Mouse (Mus musculus) right cerebral cortex, postnatal 4 days (tissue): ENCODE results near the gene Snx3.

Source experiments
- DNase-seq: peaks from one replicate; pipeline ENCODE4 v3.0.0-alpha.2; 2022

Snx3 gene

DNA sequence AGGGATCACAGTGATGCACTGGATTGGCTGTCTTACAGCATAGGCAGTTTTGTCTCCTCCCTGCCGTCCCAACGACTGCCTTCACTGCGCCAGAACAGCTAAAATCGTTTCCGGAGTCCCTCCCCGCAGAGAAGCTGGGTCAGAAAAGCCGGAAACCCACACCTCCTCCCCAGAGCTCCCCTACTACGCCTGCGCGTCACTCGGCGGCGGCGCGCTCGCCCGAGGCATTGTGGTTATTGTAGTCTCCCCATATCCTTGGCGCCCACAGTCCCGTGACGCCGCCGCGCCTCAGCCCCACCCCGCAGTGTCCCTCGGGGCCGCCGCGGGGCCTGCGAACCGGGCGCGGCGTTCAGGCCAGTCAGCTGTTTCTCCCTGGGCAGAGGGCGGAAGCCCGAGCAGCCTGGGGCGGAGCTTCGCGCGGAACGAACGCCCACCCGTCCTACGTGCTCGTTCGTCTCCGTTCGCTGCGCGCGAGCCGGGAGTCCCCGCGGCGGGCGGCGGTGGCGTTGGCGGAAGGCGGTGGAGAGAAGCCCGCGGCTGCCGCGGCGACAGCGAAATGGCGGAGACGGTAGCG lies at the start of gene Snx3:
TSS of gene Snx3 (plus strand) at position 256 of the 574 bp plus-strand sequence.
- peak; percentile 91 for DNase-seq

GRCm38 (mm10) chr10:42454266-42454665 lies 47.6 kb upstream of the Snx3 start:
- no peak for DNase-seq

DNA sequence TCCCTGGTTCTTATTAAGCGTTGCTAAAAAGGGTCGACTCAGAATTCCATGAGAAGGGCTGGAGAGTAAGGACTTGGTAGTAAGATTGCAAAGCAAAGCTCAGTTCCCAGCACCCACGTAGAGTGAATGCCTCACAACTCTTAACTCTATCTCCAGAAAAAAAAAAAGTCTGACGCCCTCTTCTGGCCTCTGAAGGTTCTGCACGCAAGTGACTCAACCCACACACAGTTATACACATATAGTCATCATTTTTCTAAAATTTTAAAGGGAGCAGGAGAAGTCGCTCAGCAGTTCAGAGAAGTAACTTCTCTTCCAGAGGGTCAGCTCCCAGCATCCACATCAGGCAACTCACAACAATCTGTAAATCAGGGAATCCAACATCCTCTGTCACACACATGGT lies 47.1 kb upstream of the Snx3 start:
- no peak for DNase-seq

DNA sequence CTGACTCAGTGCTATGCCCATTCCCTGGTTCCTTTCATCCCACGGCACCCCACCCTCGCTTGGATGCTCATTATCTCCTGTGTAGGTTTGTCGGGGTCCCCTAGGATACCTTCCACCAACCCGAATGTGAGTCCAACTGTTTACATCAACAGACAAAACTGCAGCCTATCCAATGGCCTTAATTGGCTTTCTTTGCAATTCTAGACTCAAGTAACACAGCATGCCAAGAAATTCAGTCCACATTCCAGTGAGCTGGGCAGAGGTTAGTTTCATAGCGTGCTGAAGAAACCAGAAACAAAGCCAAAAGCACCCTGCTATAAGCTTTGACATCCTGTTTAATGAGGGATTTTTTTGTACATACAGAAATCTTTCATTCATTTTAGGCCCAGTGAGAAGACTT lies 45.8 kb upstream of the Snx3 start:
- DNase-seq, result no peak

GRCm38 (mm10) chr10:42457557-42458191 lies 44.2 kb upstream of the Snx3 start:
- DNase-seq, result no peak

DNA sequence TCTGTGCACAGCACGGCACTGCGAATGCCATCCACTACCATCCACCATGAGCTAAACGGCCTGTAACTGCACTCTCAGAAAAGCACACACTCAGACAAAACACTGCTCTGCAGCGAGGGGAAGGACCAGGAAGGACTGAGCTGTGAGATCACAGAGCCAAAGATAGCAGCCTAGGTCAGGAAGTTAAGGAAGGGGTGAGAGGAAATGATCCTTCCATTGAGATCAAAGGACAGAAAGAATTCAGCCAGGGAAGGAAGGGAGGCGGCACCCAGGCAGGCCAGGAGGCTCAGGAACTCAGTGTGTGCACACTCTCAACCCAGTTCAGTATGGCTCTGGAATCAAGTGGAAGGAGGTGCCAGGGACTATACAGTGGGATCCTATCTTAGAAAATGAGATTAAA lies 37.6 kb upstream of the Snx3 start:
- no peak for DNase-seq

DNA sequence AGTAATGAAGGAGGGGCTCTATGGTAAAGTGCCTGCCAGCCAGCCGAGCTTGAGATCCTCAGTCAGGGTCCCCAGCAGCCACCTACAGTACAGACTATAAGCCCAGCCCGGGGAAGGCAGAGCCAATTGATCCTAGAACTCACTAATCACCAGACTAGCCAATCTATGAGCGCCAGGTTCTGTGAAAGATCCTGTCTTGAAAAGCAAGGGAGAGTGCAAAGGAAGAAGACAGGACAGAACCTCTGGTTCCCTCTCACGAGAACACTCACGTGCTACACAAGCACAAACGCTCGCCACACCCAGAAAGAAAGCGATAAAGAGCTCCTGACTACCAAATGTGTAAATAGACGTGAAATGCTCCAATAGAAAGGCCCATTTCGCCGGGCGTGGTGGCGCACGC lies 37.0 kb upstream of the Snx3 start:
- DNase-seq, result no peak

DNA sequence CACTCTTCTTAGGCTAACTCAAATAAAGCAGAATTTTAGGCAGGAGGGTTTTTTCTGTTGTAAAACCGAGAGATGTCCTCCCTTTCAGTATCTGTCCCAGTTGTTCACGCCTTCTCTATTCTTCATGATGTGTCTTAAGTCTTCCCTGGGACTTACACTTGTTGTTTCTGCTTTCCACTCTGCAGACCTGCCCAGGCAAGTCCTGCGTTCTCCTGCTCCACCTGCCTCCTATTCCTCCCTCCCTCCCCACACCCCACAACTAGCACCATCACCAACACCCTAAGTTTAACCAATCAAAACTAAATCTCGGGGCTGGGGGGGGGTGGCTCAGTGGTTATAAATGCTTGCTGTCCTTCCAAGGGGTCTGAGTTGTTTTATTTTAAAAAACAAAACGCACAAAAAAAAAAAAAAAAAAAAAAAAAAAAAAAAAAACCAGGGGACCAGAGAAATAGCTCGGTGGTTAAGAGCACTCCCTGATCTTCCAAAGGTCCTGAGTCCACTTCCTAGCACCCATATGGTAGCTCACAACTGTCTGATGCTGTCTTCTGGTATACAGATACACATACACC lies 26.8 kb upstream of the Snx3 start:
- no peak for DNase-seq

DNA sequence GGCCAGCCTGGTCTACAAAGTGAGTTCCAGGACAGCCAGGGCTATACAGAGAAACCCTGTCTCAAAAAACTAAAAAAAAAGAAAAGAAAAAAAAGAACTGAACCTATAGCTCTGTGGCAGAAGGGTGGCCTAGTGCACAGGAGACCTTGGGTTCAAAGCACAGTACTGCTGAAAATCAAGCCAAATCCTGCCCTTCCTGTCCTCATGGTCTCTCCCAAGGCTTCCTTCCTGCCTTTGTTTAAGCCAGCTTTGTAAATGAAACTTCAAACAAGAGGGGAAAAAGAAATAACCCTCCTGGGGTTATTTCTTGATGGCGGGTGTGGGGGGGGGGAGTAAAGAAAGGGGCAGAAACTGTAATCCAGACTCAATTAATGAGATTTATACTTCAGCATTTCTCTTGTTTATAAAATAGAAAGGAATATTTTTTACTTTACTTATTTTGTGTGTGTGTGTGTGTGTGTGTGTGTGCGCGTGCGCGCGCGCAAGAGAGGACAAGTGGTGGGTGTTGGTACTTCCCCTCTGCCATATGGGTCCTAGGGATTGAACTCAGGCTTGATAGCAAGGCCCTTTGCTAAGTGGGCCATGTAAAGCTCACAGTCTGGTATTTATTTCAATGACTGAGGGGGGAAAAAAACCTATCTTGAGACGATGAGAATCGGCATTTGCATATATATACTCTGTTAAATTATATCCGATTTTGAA lies 24.9 kb upstream of the Snx3 start:
- no peak for DNase-seq

DNA sequence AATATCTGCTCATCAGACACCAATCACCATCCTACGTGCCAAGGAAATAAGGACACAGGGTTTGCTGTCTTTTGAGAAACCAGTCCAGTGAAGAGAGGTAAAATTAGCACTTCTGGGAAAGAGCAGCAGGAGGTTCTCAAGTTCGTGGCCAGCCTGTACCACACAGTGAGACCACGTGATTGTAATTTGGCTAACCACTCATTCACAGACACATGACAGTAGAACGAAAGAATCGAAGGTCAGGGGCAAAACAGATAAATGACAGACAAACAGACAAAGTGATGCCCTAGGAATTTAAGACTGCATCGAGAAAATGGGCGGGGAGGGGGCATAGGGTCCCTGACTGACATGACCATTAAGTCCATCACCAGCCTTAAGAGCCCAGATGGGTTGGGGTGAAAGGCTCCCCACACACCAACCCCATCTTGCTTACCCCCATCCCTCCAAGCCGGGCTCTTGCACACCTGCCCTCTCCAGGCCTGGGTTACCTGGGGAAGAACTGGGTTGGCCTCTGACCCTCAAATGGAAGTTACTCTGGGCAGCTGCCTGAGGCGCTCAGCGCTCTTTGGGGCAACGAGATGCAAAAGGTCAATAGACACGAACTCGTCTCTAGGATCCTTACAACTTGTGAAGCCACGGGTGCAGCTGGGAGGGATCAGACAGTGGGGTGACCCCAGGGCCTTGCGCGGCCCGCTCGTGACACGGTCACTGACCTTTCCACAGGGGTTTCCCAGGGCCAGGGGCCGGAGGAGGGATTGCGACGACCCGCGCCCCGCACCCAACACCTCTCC lies 24.1 kb upstream of the Snx3 start:
- no peak for DNase-seq

GRCm38 (mm10) chr10:42478341-42478720 lies 23.5 kb upstream of the Snx3 start, which contains the start of gene Afg1l:
Afg1l (minus strand) TSS chr10:42478565.
- DNase-seq, result peak; percentile 94

- DNase-seq, result no peak
These were observed 21.1 kb upstream of the Snx3 start for GRCm38 (mm10) chr10:42480719-42481118.

- DNase-seq, result no peak
These were observed 13.1 kb upstream of the Snx3 start for GRCm38 (mm10) chr10:42488606-42489296.

GRCm38 (mm10) chr10:42491158-42491557 lies 10.7 kb upstream of the Snx3 start:
- DNase-seq, result no peak

- no peak for DNase-seq
These were observed 9.6 kb upstream of the Snx3 start for GRCm38 (mm10) chr10:42492027-42492771.

DNA sequence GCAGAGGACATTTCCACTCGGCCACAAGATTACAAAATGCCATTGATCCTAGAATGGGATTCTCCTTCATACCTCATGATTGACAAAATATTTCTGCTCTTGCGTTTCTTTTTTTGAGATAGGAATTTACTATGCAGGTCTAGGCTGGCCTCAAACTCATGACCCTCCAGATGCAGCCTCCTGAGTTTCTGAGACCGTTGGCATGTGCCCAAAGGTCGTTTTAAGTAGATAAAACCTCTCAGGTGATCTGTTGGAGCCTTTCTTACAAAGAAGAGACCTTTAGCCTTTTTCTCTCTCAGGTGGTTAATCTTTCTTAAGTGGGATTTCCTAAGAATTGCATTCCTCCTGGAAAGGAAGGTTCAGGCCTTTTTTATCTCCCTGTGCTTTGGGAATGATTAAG lies 8.8 kb upstream of the Snx3 start:
- DNase-seq, result no peak

DNA sequence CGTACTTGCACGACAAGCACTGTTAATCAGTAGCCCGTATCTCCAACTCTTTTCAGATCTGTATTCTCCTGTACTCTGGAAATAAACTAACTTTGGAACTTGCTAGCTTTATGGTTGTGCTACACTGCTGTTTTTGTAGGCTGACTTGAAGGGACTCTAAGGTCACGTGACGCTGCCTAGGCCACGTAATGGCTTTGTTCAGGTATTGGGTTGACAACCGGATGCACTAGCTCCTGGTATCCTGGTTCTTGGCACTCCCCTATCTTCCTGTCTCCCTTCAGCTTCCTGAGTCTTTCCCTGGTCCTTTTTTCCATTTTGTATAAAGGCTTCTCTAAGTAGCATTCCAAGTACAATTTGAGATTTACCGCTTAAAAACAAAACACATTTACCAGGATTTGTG lies 1.2 kb upstream of the Snx3 start:
- DNase-seq, result no peak

DNA sequence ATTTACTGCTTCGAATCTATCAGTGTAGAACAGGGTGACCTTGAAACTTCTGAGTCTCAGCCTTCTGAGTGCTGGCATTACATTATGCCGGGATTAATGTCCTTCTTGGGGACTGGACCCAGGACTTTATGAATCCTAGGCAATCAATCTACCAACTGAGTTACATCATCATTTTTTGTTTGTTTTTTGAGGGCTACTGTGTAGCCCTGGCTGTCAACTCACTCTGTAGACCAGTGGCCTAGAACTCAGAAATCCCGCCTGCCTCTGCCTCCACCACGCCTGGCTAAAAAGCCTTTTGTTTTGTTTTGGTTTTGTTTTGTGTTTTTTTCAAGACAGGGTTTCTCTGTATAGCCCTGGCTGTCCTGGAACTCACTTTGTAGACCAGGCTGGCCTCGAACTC lies 669 bp upstream of the Snx3 start:
- no peak for DNase-seq

DNA sequence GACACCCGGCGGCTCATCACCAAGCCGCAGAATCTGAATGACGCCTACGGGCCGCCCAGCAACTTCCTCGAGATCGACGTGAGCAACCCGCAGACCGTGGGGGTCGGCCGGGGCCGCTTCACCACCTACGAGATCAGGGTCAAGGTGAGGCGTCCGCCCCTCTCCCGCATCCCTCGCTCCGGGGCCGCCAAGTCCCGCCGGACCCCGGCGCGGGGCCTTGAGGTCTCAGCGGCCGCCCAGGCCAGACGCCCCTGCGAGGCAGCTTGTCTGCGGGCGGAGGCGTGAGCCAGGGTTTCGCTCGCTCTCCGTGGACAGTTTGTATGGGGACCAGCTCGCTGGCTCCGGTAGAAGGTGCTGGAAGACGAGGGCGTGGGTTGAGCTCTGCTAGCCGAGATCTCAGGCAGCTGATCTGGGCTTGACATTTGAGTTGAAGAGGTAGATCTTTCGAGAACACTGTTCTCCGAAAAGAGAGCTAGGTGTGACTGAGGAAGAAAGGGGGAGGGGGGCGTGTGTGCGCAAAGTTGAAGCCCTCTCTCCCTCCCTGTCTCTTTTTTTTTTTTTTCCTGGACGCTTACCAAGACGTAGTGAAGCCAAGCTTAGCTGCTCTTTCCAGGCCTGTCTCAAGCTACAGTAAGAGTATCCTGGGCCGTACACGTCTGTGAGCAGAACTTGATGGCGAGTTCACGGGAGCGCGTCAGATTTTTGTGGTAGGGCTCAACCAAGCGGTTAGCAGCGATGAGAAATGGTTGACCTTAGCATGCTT lies 700 bp downstream of the Snx3 start:
- DNase-seq, result peak; percentile 51

GRCm38 (mm10) chr10:42504096-42504710 lies 2.4 kb downstream of the Snx3 start:
- no peak for DNase-seq

GRCm38 (mm10) chr10:42510141-42510540 lies 8.3 kb downstream of the Snx3 start:
- no peak for DNase-seq
